Comparison of ENCODE assay signal across 8 mouse cellular contexts in genomic region chr5:93205371-93206108, GRCm38 (mm10). TPM values are rescaled to one million over a fixed set of nuclear protein-coding genes. Genes with fewer than 3 reads are reported as not detected.
DNase-seq lines count a peak whose midpoint lies in the region; ATAC-seq and TF ChIP-seq lines count a peak whose summit lies in the region.

No protein-coding gene starts in this region.

- TF ChIP-seq POLR2A in spleen, adult 2 months (IDR thresholded peaks at IDR 0.05; ENCODE audit: low read depth, low read length) = no peak

- no peaks in the 10 kb centered on the region for H3K9me3 ChIP-seq in embryonic facial prominence, embryonic 11.5 days (replicated peaks; ENCODE audit: control insufficient read depth, low read length)
- H3K9me3 ChIP-seq in limb, embryonic 13.5 days = no peaks in the 10 kb centered on the region
- no peaks in the 10 kb centered on the region for H3K9me3 ChIP-seq in midbrain, embryonic 14.5 days (ENCODE audit: control insufficient read depth, low read length)

- no peaks in the 10 kb centered on the region for H3K4me1 ChIP-seq in embryonic facial prominence, embryonic 11.5 days (ENCODE audit: control insufficient read depth, insufficient read depth, low read length)
- peaks cover 21% of the 10 kb centered on the region for H3K4me1 ChIP-seq in limb, embryonic 13.5 days
- peaks cover 15% of the 10 kb centered on the region for H3K4me1 ChIP-seq in midbrain, embryonic 14.5 days (ENCODE audit: control insufficient read depth, insufficient read depth, low read length)
- H3K4me1 ChIP-seq in spleen, adult 2 months (ENCODE audit: control insufficient read depth, insufficient read depth, insufficient read length) = peaks cover 6% of the 10 kb centered on the region; the same call in 1 of the 2 replicates

- H3K4me2 ChIP-seq in embryonic facial prominence, embryonic 11.5 days (ENCODE audit: low read depth, low read length) = peak overlapping the region; percentile 75
- H3K4me2 ChIP-seq in limb, embryonic 13.5 days (replicated peaks) = peak overlapping the region; percentile 84
- H3K4me2 ChIP-seq in midbrain, embryonic 14.5 days (ENCODE audit: low read length) = peak overlapping the region; percentile 83

- peak overlapping the region; percentile 94 for H3K9ac ChIP-seq in embryonic facial prominence, embryonic 11.5 days (replicated peaks; ENCODE audit: low read length)
- peak overlapping the region; percentile 98 for H3K9ac ChIP-seq in limb, embryonic 13.5 days
- H3K9ac ChIP-seq in midbrain, embryonic 14.5 days (replicated peaks; ENCODE audit: low read length) = peak overlapping the region; percentile 87

- TF ChIP-seq CTCF in spleen, adult 2 months (IDR thresholded peaks at IDR 0.05; ENCODE audit: extremely low read depth, insufficient read depth, insufficient read length, insufficient replicate concordance) = no peak

- DNase-seq in 3134 (ENCODE audit: extremely low read depth, insufficient read length, low spot score) = peak; percentile 75
- peak; percentile 63 for DNase-seq in adrenal gland, postnatal 10 days
- peak; percentile 54 for DNase-seq in embryonic facial prominence, embryonic 11.5 days (ENCODE audit: low spot score)
- DNase-seq in heart, adult 18-20 months = peak; percentile 62 to 69
- peak; percentile 63 for DNase-seq in kidney, adult 18-20 months
- DNase-seq in midbrain, embryonic 14.5 days = peak; percentile 71
- DNase-seq in spleen, adult 2 months (ENCODE audit: low read depth in 1 of 2, low spot score in 2 of 2) = peak; percentile 45 to 58

- H3K36me3 ChIP-seq in embryonic facial prominence, embryonic 11.5 days (replicated peaks; ENCODE audit: control insufficient read depth, insufficient read depth, low read depth, low read length) = peaks cover 2% of the 10 kb centered on the region; the same call in 1 of the 2 replicates
- H3K36me3 ChIP-seq in limb, embryonic 13.5 days = peaks cover 9% of the 10 kb centered on the region
- H3K36me3 ChIP-seq in midbrain, embryonic 14.5 days (ENCODE audit: control insufficient read depth, insufficient read depth, low read length) = peaks cover 16% of the 10 kb centered on the region
- H3K36me3 ChIP-seq in spleen, adult 2 months (ENCODE audit: control insufficient read depth, insufficient read depth, low read length) = peaks cover 7% of the 10 kb centered on the region

- peak overlapping the region; percentile 94 for H3K4me3 ChIP-seq in embryonic facial prominence, embryonic 11.5 days (ENCODE audit: low read depth, low read length)
- H3K4me3 ChIP-seq in limb, embryonic 13.5 days = peak overlapping the region; percentile 91
- H3K4me3 ChIP-seq in midbrain, embryonic 14.5 days (replicated peaks; ENCODE audit: low read depth, low read length) = peak overlapping the region; percentile 68
- H3K4me3 ChIP-seq in spleen, adult 2 months (ENCODE audit: extremely low read depth, insufficient read depth, insufficient read length) = peak overlapping the region; percentile 83

- peak overlapping the region; percentile 70 for H3K27ac ChIP-seq in embryonic facial prominence, embryonic 11.5 days (replicated peaks; ENCODE audit: low read depth, low read length)
- H3K27ac ChIP-seq in limb, embryonic 13.5 days = peak overlapping the region; percentile 90
- H3K27ac ChIP-seq in midbrain, embryonic 14.5 days (replicated peaks; ENCODE audit: low read depth, low read length) = peak overlapping the region; percentile 90
- H3K27ac ChIP-seq in spleen, adult 2 months (ENCODE audit: insufficient read depth, low read length) = peak overlapping the region; percentile 98

- whole genome bisulfite sequencing in embryonic facial prominence, embryonic 11.5 days = 1% methylated on average over 34 of the region's 63 CpGs
- WGBS in limb, embryonic 13.5 days = under 1% methylated on average over 58 of the region's 63 CpGs
- WGBS in midbrain, embryonic 14.5 days = under 1% methylated on average over 63 of the region's 63 CpGs
- under 1% methylated on average over 61 of the region's 63 CpGs for WGBS in spleen, adult 2 months

- no peaks in the 10 kb centered on the region for H3K27me3 ChIP-seq in embryonic facial prominence, embryonic 11.5 days (ENCODE audit: control insufficient read depth, insufficient read depth, low read length)
- H3K27me3 ChIP-seq in limb, embryonic 13.5 days = no peaks in the 10 kb centered on the region
- H3K27me3 ChIP-seq in midbrain, embryonic 14.5 days (ENCODE audit: control insufficient read depth, insufficient read depth, low read length) = no peaks in the 10 kb centered on the region
- H3K27me3 ChIP-seq in spleen, adult 2 months (ENCODE audit: control insufficient read depth, insufficient read depth, low read length) = no peaks in the 10 kb centered on the region

- peak; percentile 71 for ATAC-seq in embryonic facial prominence, embryonic 11.5 days (replicated peaks; ENCODE audit: insufficient number of reproducible peaks, low FRiP score, low TSS enrichment, low read depth)
- peak; percentile 26 for ATAC-seq in limb, embryonic 13.5 days (ENCODE audit: low FRiP score, low read depth)
- peak; percentile 55 for ATAC-seq in midbrain, embryonic 14.5 days (ENCODE audit: low FRiP score, low TSS enrichment)

RNA-seq across cellular contexts. Expression of gene Ccni, which starts 0.8 kb away (rescaled TPM):
- total RNA-seq in adrenal gland, postnatal 10 days (2021) = 100 to 1,000 TPM; 239 to 254 TPM
- polyA plus RNA-seq in embryonic facial prominence, embryonic 11.5 days (2014; fragmentation: Nextera tagmentation; extraction: Ambion mirVana) = 167 TPM in 2 replicates
- total RNA-seq in heart, adult 18-20 months (2021) = 100 to 1,000 TPM; 154 to 176 TPM
- polyA plus RNA-seq in limb, embryonic 13.5 days (2015; fragmentation: Nextera tagmentation; extraction: Ambion mirVana) = 114 and 116 TPM in 2 replicates
- polyA plus RNA-seq in midbrain, embryonic 14.5 days (2014; fragmentation: Nextera tagmentation; extraction: Ambion mirVana) = 172 and 191 TPM in 2 replicates
- polyA plus RNA-seq in spleen, adult 2 months (2012; rRNA removed) = 48.5 and 60.4 TPM in 2 replicates

RNA-seq across cellular contexts. Expression of gene 2010109A12Rik, which starts 0.8 kb away (rescaled TPM):
- 1 to 10 TPM in 1 of 2 experiments, under 1 TPM in 1; 0.60 to 2.0 TPM for total RNA-seq in adrenal gland, postnatal 10 days (2021)
- polyA plus RNA-seq in embryonic facial prominence, embryonic 11.5 days (2014; fragmentation: Nextera tagmentation; extraction: Ambion mirVana) = 1.4 and 1.7 TPM in 2 replicates
- total RNA-seq in heart, adult 18-20 months (2021) = under 1 TPM; 0.41 to 0.55 TPM
- polyA plus RNA-seq in limb, embryonic 13.5 days (2015; fragmentation: Nextera tagmentation; extraction: Ambion mirVana) = 1.6 and 2.1 TPM in 2 replicates
- polyA plus RNA-seq in midbrain, embryonic 14.5 days (2014; fragmentation: Nextera tagmentation; extraction: Ambion mirVana) = 1.6 and 1.7 TPM in 2 replicates
- polyA plus RNA-seq in spleen, adult 2 months (2012; rRNA removed) = 0.09 TPM in 1 of 2 replicates, not detected in the other

Comparison
In these comparisons a context has a peak if more than half of its experiments do, and no peak if none do; other contexts are left out.
1. Peak in every context shown above with its lines: DNase-seq, ATAC-seq, H3K4me3 ChIP-seq and H3K27ac ChIP-seq.